In genomic region chr12:63791667-63792066, GRCm38 (mm10) we compare ENCODE assay signal across 23 mouse cellular contexts.
DNase-seq lines count a peak whose midpoint lies in the region; ATAC-seq and TF ChIP-seq lines count a peak whose summit lies in the region.
"Had no signal": no experiment of that assay in that cellular context is flagged by ENCODE, and none has a peak within 500 bp of the region (broad histone marks: within the 10 kb centered on the region; RNA-seq: fewer than 3 reads in every experiment).

No protein-coding gene starts in this region.

- no peak overlapping the region for H3K9ac ChIP-seq in forebrain, embryonic 13.5 days
- no peak overlapping the region for H3K9ac ChIP-seq in forebrain, embryonic 11.5 days (ENCODE audit: low read length)
- H3K9ac ChIP-seq: embryonic facial prominence, embryonic 12.5 days; hindbrain, embryonic 13.5 days; limb, embryonic 13.5 days; liver, embryonic 12.5 days; lung, embryonic 14.5 days; midbrain, embryonic 12.5 days had no signal

- H3K4me1 ChIP-seq in forebrain, embryonic 13.5 days: no peaks in the 10 kb centered on the region
- H3K4me1 ChIP-seq in forebrain, embryonic 11.5 days (replicated peaks; ENCODE audit: control insufficient read depth, insufficient read depth, low read length): no peaks in the 10 kb centered on the region
- H3K4me1 ChIP-seq: embryonic facial prominence, embryonic 12.5 days; hindbrain, embryonic 13.5 days; limb, embryonic 13.5 days; liver, embryonic 12.5 days; midbrain, embryonic 12.5 days had no signal

- no peak for DNase-seq in forebrain, embryonic 11.5 days (ENCODE audit: low spot score)
- peak in 1 of 2 experiments; percentile 1 for DNase-seq in layer of hippocampus, adult 2 months (ENCODE audit: low spot score in 2 of 2)
- no peak for DNase-seq in layer of hippocampus, postnatal 25 days (ENCODE audit: extremely low spot score in 1 of 2, low spot score in 1 of 2)
- peak; percentile 73 for DNase-seq in brain, adult 2 months (ENCODE audit: low read depth, low spot score)
- peak; percentile 6 to 11 for DNase-seq in left cerebral cortex, postnatal 14 days (ENCODE audit: low spot score in 2 of 2)
- no peak for DNase-seq in thymus, postnatal 4 days
- no peak for DNase-seq in lung, adult 18-20 months
- DNase-seq: adrenal gland, adult 8-10 months; cerebellum, adult 2 months; cerebellum, postnatal 25 days; heart, postnatal 36 days; kidney, adult 11 months; layer of hippocampus, postnatal 36 days; lung, embryonic 14.5 days; thymus, adult 2 months had no signal

- WGBS in forebrain, embryonic 13.5 days: 67% methylated on average over 2 of the region's 2 CpGs
- 70% methylated on average over 2 of the region's 2 CpGs for WGBS in forebrain, embryonic 11.5 days

- H3K27ac ChIP-seq in forebrain, embryonic 13.5 days: no peak overlapping the region
- no peak overlapping the region for H3K27ac ChIP-seq in forebrain, embryonic 11.5 days (ENCODE audit: low read depth, low read length)
- peak overlapping the region; percentile 28; the same call in 1 of the 2 replicates for H3K27ac ChIP-seq in layer of hippocampus, adult 2 months
- H3K27ac ChIP-seq: embryonic facial prominence, embryonic 12.5 days; hindbrain, embryonic 13.5 days; kidney, postnatal 0 days; limb, embryonic 13.5 days; liver, embryonic 12.5 days; midbrain, embryonic 12.5 days had no signal

- peak; percentile 38; the same call in 1 of the 2 replicates for ATAC-seq in forebrain, embryonic 13.5 days
- ATAC-seq in forebrain, embryonic 11.5 days (replicated peaks; ENCODE audit: low FRiP score): no peak
- ATAC-seq: activated CD4-positive, CD25-positive, alpha-beta regulatory T cell, adult 4 months; liver, embryonic 12.5 days had no signal

- H3K9me3 ChIP-seq in forebrain, embryonic 13.5 days (replicated peaks): no peaks in the 10 kb centered on the region
- H3K9me3 ChIP-seq in forebrain, embryonic 11.5 days (ENCODE audit: control insufficient read depth, low read length): no peaks in the 10 kb centered on the region
- H3K9me3 ChIP-seq: embryonic facial prominence, embryonic 12.5 days; hindbrain, embryonic 13.5 days; limb, embryonic 13.5 days; liver, embryonic 12.5 days; midbrain, embryonic 12.5 days had no signal

- no peak overlapping the region for H3K4me2 ChIP-seq in forebrain, embryonic 13.5 days
- H3K4me2 ChIP-seq in forebrain, embryonic 11.5 days (ENCODE audit: low read depth, low read length, severe bottlenecking): no peak overlapping the region
- H3K4me2 ChIP-seq: embryonic facial prominence, embryonic 12.5 days; hindbrain, embryonic 13.5 days; limb, embryonic 13.5 days; liver, embryonic 12.5 days; lung, embryonic 14.5 days; midbrain, embryonic 12.5 days had no signal

- intact Hi-C loops in left cerebral cortex, postnatal 14 days (cut with DNase I): no loop called here

- H3K36me3 ChIP-seq in forebrain, embryonic 13.5 days (ENCODE audit: poor library complexity, severe bottlenecking): no peaks in the 10 kb centered on the region
- no peaks in the 10 kb centered on the region for H3K36me3 ChIP-seq in forebrain, embryonic 11.5 days (ENCODE audit: control insufficient read depth, insufficient read depth, low read length)
- H3K36me3 ChIP-seq: embryonic facial prominence, embryonic 12.5 days; hindbrain, embryonic 13.5 days; limb, embryonic 13.5 days; liver, embryonic 12.5 days; midbrain, embryonic 12.5 days had no signal

- no peaks in the 10 kb centered on the region for H3K27me3 ChIP-seq in forebrain, embryonic 13.5 days
- H3K27me3 ChIP-seq in forebrain, embryonic 11.5 days (ENCODE audit: control insufficient read depth, insufficient read depth, low read length): no peaks in the 10 kb centered on the region
- H3K27me3 ChIP-seq: embryonic facial prominence, embryonic 12.5 days; hindbrain, embryonic 13.5 days; limb, embryonic 13.5 days; liver, embryonic 12.5 days; midbrain, embryonic 12.5 days had no signal

- no peak for TF ChIP-seq CTCF in layer of hippocampus, adult 2 months (conservative IDR thresholded peaks at IDR 0.05)

- no peak overlapping the region for H3K4me3 ChIP-seq in forebrain, embryonic 13.5 days
- no peak overlapping the region for H3K4me3 ChIP-seq in forebrain, embryonic 11.5 days (ENCODE audit: low read depth, low read length)
- no peak overlapping the region for H3K4me3 ChIP-seq in layer of hippocampus, adult 2 months
- H3K4me3 ChIP-seq: embryonic facial prominence, embryonic 12.5 days; hindbrain, embryonic 13.5 days; limb, embryonic 13.5 days; liver, embryonic 12.5 days; midbrain, embryonic 12.5 days had no signal

Comparison
In these comparisons a context has a peak if more than half of its experiments do, and no peak if none do; other contexts are left out.
1. DNase-seq: peak in brain, adult 2 months (single experiment) and left cerebral cortex, postnatal 14 days (2 of 2); none in forebrain, embryonic 11.5 days (single experiment), layer of hippocampus, postnatal 25 days (0 of 2), thymus, postnatal 4 days (single experiment) and lung, adult 18-20 months (0 of 2).